Mouse (Mus musculus): ENCODE measurements around the gene Tmc7.
A peak's percentile ranks its signal among the peaks of the same experiment; 100 is the strongest.

Tmc7 gene

DNA sequence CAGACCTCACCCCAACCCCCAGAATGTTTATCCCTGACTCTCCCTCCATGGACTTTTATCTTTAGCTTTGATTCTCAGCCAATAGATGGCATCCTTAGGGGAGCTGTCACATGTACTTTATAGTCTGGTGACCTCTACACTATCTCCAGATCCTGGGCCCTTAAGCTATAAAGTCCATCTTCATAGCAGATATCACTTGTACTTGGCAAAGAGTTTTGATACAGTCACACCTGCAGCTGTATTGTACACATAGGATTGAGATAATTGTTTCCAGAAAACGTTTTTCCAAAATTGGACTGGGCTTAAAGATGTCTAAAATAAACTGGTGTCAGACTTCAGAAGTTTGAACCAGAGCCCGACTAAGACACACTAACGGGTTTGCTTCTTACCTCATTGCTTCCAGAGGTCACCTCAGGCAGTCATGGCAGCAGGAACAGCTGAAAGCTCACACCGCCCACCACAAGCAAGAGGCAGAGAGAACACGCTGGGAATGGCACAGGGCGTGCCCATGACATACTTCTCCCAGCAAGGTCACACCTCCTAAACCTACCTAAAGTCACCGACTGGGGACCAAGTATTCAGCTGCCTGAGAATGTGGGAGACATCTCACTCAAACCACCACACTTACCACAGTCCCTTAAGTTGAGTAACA, 84.6 kb downstream of the Tmc7 start:
- DNase-seq: no peak

DNA sequence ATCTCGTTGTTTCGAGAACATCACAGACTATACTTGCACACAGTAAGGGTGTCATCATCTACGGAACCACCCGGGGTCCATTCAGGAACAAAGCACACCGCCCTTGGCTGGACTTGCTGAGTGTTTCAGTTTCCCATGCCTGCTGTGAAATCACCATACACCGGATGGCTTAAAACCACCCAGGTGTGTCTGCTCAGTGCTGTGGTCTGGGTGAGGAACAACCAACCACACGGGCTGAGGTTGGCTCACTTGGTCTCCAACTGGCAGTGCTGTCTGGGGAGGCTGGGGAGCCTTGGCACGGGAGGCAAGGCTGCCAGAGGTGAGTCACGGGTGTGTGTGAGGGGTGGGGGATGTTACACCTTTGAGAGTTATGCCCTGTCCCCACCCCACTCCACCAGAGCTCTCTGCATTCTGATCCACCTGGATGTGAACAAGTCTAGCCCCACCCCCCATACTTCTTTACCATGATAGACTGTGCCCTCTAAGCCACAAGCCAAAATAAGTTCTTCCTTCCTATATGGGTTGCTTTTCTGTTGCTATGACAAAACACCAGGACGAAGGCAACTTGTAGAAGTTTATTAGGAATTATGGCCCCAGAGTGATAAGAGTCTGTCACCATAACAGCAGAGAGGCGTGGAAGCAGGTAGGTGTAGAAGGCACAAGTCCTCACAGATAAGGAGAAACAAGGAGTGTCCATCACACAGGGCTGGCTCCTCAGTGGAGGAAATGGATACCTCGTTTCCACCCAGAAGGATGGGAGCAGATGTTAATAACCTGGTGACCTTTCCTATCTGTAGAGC, 85.4 kb downstream of the Tmc7 start:
- DNase-seq: no peak

DNA sequence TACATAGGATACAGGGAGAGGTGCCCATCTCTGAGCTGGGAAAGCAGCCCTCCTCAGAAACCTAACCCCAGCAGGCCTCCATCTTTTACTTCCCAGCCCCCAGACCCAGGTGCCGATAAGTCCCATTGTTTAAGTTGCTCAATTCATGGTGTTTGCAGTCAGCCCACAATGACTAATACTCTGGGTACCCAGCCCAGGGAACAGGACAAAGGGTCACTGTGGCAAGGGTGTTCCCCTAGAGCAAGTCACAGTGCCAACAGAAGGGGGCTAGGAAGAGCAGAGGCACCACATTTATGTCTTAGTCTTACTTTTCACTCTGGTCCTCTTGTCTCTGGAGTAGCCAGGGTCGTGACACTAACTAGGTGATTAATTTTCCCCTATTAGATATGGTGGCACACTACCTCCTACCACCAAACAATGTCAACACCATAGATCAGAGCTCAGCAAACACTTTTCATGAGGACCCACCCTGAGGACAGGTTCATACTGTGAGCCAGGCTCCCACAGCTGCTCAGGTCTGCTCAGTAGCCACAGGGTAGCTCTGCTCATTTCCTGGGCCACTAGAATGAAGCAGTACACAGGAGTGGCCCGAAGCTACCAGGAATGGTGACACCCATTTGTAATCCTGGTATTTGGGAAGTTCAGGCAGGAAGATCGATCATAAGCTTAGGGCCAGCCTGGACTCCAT, 89.5 kb downstream of the Tmc7 start:
- no peak for DNase-seq

DNA sequence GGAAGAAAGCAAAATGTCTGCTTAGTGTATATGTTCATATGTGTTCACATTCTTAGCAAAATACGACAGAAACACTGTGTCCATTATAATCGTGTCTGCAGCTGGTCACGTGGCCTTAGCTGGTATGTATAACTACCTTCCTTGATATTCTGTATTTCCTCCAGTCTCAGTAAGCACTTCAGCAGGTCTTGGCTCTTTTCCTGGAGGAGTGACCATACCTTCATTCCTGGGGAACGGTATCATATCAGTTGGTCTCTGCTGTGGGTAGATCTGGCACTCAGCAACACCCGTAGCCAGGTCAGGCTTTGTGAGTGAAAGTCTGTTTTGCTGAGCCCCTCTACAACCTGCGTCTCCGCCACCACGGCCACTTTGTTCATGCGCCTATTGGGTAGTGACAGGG, 90.6 kb downstream of the Tmc7 start:
- DNase-seq: no peak

DNA sequence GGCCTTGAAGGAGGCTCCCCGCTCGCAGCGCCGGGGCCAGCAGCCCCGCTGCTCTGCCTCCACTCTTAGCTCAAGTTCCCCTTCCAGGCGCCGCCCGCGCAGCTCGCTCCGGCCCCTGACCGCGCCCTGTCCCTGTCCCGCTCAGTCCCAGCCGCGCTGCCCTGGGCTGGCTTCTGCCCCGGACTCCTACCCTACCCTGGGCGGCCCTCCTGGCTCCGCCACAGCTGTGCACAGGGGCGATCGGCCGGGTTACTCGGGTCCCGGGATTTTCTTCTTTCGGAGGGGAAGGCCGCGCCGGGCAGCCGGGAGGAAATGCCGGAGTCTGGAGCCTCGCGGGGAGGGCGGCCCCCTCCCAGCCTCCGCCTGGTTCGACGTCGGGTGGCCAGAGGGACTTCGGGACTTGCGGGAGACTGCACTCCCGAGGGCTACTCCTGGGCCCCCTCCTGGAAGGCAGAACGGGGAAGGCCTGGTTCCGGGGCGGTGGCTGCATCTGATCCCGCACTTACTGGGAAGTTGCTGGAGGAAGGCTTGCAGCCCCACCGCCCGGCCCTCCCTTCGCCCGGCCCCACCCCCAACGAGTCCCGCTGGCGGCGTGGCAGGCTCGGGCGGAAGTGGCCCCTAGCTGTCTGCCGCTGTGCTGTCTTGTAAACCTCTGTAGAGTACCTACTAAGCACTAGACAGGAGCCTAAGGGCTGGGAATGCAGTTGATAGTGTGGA, 92.9 kb downstream of the Tmc7 start, which contains the start of gene Itpripl2:
Itpripl2 (minus strand) TSS at position 545 of the 717 bp plus-strand sequence.
- DNase-seq: peak; percentile 92

DNA sequence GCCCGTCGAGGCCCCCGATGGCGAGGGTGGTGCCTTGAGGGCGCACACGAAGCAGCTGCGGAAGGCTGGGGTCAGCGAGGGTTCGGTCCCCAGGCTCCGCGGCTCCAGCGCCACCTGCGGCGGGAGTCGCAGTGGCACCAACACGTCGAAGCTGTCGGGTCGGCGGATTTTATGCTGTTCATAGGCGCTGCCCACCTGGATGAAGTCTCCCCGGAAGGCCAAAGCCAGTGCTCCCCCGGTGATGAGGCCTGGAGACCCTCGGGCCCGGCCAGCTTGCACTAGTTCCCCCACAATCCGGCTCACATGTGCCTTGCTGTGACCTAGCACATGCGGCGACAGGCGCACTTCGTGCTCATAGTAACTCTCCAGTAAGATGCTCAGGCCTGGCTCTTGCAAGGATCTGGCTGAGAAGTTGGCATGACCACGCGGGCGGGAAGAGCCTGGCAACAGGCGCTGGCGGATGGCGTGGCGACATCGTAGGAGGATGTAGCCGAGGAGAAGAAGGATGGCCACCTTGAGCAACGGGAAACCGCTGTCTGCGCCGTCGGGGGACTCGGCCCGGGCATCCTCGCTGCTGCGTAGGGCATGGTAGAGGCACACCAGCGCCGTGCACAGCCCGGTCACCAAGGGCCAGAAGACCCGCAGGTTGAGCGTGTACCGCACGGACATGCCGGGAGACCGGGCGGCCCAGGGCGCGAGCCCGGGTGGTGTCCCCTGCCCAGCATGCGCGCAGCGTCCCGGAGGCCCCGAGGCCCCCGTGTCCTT, 93.7 kb downstream of the Tmc7 start:
- peak; percentile 56 for DNase-seq

DNA sequence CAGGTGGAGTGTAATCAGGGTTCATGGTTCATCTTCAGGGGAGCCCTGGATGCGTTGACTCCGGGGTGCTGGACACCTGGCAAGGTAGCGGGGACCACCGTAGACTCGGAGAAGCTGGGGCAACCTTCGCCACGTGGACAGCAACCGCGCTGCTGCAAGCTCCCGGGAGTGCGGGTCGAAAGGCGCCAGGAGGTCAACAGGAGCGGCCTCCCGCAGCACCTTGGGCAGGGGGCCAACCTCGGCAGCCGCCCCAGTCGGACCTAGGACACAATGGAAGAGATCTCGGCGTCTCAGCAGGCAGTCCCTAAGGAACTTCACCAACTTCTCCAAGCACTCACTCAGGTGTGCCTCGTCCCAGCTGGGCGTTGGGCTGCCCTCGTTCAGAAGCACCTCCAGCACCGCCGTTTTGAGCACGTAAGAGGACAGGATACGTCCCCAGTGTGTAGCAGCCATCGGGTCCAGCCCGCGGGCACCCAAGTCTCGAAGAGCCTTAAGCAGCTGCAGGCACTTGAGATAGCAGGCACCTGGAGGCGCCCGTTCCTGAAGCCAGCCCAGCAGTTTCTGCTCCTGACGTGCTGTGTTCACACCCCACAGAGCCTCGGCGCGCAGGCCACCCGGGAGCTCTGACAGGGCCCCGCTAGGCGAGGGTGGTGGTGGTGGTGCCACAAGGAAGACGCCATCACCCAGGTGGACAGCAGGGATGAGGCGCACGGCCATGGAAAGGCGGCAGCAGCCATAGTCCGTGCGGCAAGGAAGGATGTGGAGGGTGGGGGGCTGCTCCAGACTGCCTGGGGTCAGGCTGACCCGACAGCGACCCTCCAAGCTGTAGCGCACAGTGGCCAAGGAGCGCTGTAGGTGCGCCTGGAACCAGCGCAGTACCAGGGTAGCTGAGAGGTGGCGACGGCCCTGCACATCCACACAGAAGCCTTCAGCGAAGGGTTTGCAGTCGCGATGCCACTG, 94.5 kb downstream of the Tmc7 start:
- DNase-seq: peak; percentile 46

DNA sequence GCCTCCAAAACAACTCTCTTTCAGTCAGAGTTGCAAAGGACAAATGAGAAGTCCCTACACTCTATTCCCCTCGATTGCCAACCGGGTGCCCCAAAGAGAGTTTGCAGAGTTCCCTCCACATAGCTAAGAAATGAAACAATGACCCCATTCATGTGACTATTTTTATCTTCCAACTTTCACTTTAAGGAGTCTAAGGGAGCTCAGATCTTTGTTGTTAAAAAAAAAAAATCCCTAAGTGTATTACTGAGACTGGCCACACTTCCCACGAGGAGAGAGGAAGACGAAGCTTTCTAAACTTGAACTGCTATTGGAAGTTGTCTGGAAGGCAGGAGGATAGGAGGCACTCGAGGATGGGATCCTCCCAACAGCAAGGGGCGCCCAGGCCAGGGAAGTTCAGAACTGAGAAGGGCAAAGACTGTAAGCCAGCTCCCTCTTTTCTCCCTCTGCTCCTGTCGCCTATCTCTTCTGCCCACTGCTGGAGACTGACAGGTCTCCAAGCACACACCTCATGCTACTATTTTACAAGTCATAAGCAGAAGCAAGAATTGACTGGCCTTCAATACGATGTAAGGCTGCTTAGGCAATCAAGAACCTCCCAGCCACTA, 96.4 kb downstream of the Tmc7 start:
- DNase-seq: no peak

DNA sequence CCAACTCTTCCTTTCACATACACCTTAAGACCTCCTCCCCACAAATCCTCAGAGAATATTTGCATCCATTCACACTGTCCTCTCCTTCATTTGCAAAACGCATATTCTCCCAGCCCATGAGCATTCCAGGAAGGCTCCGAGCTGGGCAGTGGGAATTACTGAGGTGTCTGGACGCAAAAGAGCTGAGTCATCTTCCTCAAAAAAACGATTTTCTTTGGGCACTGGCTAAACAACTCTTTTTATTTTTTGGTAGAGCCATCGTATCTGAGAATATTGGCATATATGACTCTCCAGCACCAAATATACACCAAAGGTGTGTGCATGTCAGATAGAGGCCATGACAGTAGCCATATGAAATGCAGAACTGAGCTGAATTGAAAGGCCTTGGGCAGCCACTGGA, 97.6 kb downstream of the Tmc7 start:
- no peak for DNase-seq
